Mouse (Mus musculus) skeletal muscle tissue, adult 2 months (tissue): Measurements from ENCODE around the gene Ephb1.

ENCODE experiments used
- DNase-seq: peaks from one replicate; pipeline ENCODE4 v3.0.0-alpha.2; 2012; ENCODE audit warnings: low read depth, low spot score

The Ephb1 gene

DNA sequence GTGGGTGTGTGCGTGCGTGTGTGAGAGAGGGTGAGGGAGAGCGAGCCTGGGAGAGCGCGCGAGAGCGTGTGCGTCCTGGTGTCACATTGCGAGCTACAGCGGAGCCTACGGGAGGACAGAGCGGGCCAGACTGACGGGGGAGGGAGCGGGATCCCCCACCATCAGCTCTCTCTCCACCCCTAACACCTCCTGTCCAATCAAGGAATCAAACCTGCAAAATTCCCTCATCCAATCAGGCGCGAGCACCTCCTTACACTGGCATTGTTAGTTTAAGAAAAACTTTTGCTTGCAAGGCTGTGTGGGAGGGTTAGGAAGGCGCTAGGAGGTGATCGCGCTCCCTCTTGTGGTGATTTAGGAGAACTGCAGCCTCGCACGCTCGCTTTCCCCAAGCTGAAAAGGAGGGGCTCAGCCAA is at the start of gene Ephb1:
Gene Ephb1 (minus strand): TSS at position 133 of the 413 bp plus-strand sequence.
- peak; percentile 77 for DNase-seq

DNA sequence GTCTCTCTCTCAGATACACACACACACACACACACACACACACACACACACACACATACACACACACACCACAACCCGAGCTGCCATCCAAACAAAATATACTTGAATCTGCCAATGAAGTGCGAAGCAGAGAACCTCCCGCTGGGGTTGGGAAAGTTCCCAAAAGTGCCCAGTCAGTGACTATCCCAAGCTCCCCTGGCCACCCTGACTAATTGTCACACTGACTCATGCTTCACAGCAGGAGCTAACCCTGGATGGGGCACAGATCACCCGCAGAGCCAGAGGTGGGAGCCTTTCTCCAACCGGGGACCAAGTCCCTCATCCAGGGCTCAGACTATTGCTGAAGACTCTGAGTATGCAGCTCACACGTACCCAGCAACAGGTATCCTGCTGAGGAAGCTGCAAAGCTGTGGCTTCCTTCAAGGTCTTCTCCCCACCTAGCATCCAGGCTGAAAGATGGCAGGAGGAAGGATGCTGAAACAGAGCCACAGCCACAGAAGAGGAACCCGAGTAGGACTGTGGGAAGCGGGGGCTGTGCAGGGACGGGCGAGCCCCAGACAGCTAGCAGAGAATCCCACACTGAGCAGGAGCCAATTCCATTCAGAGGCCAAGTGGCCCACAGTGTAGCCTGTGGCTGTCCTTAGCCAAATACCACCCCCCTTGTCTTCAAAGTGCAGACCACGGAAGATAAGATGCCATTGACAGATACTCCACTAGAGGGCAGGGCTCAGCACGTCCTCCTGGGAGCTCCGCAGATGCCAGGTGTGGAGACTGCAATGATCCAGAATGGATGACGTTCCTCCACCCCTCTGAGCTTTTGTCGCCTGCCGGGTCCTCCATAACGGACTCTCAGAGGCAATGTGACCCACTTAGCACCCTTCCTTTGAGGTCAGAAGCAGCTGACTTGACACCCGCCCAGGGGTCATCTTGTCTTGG is 48.9 kb upstream of the Ephb1 start:
- DNase-seq: peak; percentile 84

DNA sequence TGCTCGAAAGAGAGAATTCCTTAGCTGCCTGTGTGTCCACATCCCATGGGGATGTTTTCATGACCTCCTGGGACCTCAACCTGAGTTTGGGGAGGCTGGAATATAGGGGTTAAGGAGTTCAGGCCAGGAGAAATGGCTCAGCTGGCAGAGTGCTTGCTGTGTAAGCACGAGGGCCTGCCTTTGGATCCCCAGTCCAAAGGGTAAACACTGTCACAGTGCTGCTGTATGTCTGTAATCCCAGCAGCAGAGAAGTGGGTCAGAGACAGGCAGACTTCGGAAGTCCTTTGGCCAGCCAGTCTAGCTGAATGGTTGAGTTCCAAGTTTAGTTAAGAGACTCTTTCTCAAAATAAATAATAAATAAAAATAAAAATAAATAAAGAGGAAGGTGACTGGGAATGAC is 48.2 kb upstream of the Ephb1 start:
- DNase-seq: peak; percentile 60

DNA sequence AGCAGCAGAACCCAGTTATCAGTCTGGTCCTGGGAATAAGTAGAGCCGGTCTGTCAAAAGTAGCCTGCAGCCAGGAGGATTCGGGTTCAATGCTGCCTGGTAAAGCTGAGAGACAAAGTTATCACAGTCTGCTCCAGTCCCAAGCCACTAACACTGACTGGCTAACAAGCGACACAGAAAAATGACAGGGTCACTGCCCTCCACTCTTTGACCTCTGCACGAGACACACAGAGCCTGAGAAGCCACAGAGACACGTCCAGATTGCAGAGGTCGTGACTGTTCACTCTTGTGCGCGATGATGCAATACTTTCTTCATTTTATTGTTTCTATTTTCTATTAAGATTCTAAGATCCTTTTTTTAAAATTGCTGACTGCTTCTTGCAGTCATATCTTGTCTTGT is 33.8 kb upstream of the Ephb1 start:
- no peak for DNase-seq

DNA sequence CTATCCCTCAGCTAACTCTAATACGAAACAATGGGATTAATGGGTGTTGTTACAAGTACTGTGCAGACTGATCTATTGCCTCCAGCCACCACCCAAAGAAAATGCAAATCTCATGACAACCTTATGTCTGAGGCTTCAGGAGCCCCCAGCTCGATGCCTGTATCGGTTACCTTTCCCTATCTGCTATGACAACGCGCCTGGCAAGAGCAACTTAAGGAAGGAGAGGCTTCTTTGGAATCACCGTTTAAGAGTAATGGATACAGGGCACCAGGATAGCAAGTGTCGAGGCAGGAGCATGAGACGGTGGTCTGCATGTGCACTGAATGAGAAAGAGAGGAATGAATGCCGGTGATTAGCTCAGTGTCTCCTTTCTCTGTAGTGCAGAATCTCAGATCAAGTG is 32.3 kb upstream of the Ephb1 start:
- no peak for DNase-seq

DNA sequence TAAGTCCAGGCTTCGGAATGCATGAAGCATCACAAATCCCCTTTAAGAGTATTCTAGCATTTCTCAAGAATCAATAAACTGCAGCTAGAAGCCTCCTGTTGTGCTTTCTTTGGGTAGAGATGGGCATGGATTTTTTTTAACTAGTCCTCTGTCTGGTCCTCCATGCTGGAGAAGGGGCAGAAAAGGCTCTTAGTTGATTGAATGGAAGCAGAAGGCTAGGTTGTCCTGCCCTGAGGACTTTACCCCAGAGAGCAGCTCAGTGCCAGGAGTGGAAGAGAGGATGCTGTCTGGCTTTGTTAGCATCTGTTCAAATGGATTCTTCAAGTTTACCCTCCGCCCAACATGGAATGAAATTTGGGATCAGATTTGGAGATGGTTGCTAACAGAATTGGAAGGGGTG is 25.7 kb upstream of the Ephb1 start:
- DNase-seq: no peak

DNA sequence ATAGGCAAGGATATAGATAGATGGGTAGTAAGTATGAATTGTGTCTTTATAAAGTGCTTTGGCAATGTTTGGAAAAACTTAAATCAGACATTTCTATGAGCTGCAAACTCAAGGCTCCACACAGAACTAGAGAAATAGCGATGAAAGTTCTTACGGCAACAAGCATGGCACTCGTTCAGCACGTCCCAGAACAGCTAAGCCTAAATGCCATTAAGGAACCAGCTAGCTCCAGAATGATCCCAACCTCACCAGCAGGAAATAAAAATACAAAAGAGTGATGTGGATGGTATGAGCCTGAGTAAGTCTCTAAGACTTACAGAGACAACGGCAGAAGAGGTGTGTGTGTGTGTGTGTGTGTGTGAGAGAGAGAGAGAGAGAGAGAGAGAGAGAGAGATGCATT is 20.2 kb upstream of the Ephb1 start:
- DNase-seq: no peak

DNA sequence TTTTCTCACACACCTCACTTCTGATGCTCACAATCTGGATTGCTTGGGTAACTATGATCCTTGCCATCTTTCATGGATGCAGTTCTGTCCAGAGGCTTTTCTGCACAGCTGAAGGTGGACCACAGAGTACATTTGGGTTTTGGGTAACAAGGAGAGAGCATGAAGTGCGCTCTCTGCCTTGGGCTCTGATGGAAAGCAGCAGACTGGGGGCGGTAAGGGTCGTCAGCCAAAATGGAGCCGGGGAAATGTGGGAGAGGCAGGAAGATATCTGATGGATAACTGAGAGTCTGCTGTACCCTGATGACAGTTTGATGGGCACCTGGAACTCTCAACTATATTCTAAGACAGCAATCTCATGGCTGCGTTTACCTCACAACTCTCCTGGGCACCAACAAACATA is 19.4 kb upstream of the Ephb1 start:
- no peak for DNase-seq

DNA sequence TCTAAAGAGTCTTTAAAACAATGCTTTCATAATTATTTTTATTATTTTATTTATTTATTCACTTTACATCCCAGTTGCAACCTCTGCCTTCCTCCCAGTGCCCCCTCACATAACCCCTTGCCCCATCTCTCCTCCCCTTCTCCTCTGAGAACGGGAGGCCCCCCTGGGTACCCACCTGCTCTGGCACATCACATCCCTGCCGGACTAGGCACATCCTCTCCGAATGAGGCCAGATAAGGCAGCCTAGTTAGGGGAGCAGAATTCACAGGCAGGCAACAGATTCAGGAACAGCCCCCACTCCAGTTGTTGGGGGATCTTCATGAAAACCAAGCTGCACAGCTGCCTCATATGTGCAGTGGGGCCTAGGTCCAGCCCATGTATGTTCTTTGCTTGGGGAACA is 17.4 kb upstream of the Ephb1 start:
- no peak for DNase-seq

DNA sequence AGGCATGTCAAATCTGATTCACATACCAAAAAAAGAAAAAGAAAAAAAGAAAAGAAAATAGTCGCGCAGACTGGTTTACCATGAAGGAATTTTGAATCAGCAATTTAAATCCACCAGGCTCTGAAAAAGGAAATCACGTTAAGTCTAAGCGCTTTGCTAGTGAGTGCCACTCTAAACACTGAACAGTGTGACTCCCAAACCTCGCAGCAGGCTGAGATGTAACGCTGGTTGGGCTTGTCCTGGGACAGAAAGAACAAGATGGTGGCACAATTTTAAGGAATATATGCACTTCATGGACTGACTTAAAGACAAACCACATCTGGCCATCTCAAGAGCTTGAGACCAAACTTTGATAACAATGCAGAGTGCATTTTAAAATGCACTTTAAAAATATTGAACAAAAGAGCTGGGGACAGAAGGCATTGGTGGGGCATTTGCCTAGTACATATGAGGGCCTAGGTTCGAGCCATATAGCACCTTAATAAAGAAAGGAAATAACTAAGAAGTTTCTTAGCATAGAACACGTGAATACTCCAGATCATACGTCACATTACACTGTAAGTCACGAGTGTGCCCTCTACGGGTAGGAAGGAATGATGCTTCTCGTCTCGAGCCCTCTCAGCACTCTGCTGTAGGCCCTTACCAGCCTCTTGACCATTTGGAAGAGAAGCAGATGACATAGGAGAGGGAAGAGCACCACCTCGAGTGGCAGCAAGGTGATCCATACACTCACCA is 16.7 kb upstream of the Ephb1 start:
- no peak for DNase-seq

DNA sequence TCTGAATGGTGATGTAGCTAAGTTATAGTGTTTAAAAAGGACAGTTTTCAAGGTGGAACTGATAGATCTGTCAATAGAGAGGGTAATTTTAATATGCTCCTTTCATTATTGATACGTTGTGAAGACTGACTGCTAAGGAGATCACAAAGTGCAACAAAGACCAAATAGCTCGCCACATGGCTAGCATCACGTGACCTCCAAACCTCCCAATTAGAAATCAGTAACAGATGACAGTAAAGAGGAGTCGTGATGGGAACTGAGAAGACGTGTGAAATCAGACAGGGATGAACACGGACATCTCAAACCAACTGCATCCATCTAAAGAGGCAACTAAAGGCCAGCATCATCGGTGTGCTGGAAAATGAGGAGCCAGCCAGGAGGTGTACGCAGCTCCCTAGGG is 15.6 kb upstream of the Ephb1 start:
- no peak for DNase-seq

DNA sequence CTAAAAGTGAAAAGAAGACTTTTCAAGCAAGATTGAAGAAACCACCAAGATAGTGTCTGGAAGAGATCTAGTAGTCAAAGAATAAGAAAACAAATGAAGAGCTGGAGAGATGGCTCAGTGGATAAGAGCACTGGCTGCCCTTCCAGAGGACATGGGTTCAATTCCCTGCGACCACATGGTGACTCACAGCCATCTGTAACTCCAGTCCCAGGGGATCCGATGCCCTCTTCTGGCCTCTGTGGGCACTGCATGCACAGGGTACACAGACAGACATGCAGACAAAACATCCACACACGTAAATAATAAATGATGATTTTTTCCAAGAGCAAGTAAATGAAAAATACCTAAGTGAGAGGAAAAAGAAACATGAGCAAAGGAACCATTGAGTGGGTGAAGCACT is 14.6 kb upstream of the Ephb1 start:
- no peak for DNase-seq

DNA sequence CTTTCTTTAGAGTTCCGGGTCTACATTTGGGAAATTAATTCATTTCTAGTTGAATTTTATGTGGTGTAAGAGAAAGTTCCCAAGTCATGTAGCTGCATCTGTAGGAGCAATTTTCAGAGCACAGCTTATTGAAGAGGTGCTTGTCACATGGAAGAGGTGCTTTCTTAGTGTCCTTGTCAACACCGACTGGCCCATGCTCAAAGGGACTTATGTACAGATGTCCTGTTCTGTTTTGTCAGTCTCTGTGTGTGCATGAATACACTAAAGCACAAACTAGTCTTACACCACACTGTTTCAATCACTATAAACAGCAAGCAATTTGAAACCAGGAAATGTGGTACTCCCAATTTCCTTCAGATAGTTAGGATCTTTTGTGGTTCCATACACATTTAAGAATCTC is 13.3 kb upstream of the Ephb1 start:
- DNase-seq: no peak

DNA sequence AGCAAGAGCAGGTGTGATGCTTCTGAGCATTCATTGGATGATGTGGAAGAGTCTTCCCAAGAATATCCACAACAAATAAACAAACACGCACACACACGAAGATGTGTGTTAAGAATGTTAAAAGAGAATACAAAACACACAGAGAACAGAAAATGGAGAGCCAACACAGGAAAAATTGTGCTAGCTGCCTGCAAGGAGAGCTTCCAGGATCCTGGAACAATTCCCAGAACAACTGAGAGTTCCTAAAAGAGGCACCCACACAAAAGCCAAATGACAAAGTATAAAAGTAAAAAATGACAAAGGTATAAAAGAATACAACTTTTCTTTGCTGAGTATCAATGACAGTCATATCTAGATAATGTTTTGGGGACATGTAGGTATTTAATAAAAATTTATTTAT is 11.0 kb upstream of the Ephb1 start:
- no peak for DNase-seq

DNA sequence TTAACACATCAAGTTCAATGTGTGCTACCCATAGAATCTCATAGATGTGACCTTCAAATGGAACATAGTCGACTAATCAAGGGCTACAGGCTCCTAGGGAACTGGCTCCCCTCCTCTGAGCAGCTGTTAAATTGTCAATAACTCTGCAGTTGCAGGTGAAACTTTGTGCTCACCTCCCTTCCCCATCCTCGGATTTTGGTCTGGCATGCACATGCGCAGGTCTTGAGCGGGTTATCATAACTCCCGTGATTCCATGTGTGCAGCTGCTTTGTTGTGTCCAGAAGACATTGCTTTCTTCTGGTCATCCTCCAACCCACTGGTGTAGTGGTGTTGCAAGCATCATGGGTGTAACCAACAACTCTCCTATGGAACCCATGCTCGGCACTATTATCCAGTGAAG is 4.8 kb upstream of the Ephb1 start:
- no peak for DNase-seq

DNA sequence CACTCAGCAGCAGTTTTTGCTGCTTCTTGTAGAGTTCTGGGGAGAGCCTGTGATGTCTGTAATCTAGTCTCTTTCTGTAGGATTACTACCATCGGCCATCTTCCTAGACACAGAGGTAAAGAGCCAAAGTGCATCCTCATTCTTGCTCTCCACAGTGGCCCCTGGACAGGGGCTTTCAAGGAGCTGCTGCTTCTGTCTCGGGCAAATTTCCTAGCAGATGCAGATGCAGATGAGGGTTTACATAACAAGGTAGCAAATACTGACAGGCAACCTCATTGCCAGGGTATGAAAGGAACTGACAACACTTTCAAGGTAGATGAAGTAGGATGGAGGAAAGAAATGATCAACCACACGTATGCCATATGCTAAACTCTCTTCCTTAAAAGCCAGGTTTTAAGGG is 4.2 kb upstream of the Ephb1 start:
- DNase-seq: no peak

DNA sequence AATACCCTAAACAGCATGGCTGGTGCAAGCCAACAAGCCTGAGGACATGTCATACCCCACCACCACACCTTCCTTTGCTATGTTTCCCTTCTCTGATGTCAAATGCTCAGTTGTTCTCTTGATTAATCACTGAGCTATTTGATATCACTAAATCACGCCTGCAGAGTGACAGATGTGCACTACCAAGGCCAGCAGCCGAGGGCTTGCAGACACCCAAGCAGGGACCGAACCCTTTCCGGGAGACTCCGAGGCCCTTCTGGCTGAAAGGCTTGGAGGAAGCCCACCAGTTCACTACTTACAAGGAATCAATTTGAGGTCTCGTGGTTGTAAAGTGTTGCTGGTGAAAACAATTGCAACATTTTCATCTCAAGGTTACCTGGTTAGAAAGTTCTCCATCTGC is 3.5 kb upstream of the Ephb1 start:
- no peak for DNase-seq

DNA sequence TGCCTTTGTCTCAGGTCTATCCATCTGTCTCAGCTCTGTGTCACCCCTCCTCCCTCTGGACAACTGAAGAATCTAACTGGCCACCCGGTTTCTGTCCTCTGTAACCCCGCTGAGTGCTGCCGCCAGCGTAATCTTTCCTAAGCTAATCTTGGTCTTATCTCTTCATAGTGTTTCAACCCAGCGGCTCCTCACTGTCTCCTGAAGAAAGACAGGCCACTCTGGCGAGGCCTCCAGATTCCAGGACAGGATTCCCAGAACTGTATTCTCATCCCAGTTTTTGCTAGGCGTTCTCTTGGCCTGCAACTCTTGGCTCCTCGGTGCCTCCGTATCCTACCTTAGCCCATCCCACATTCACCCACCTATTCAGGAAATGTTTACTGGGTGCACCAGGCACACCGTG is 2.0 kb upstream of the Ephb1 start:
- no peak for DNase-seq

DNA sequence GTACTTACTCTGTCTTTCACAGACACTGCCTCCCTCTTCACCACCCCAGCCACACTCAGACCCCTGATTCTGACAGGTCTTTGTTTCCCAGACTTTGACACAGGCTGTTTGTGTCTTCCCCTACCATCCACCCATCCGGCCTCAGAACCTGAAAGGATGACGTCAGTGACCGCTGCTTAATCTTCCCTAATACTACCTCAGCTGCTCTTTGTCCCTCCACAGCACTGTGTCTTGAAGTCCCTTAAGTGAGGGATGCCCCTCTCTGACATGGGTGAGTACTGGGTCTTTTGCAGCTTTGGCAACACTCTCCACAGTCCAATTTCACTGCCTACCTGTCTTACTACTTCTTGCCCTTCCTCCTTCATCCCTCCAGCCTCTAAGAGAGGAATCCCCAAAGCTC is 1.2 kb upstream of the Ephb1 start:
- no peak for DNase-seq

DNA sequence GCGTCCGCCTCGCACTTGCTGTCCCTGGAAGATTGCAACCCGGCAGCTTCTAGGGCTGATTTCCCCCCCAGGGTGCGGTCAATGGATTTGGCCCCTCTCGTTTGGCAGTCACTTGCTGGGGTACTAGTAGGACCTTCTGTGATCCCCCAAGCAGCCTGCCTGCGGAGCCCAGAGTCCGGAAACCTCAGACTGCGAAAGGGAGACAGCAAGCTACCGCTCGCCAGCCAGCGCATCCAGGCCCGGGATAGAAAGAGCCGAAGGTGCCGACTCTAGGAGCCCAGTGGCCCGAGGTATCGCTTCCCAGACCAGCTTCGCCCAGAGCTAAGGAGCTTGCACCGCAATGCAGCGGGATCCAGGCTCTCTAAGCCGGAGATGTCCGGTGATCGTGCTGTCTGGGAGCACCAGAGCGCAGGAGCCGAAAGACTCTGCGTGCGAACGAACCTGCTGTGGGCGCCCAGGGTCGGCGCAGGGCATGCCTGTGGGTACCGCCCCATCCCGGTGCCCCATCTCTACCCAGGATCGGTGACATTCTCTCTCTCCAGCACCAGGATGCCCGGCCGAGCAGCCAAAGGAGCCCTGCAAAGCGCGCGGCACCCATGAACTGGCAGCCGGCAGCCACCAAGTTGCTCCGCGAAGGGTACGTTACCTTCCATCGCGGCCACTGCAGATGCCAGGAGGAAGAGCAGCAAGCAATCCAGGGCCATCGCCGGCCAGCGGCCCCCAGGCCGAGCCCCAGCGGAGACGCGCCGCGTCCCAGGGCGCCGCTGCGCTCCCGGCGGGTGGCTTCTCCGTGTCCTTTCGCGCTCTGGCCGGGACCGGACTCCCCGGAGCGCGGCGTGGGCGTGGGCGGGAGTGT is 629 bp downstream of the Ephb1 start:
- DNase-seq: no peak

DNA sequence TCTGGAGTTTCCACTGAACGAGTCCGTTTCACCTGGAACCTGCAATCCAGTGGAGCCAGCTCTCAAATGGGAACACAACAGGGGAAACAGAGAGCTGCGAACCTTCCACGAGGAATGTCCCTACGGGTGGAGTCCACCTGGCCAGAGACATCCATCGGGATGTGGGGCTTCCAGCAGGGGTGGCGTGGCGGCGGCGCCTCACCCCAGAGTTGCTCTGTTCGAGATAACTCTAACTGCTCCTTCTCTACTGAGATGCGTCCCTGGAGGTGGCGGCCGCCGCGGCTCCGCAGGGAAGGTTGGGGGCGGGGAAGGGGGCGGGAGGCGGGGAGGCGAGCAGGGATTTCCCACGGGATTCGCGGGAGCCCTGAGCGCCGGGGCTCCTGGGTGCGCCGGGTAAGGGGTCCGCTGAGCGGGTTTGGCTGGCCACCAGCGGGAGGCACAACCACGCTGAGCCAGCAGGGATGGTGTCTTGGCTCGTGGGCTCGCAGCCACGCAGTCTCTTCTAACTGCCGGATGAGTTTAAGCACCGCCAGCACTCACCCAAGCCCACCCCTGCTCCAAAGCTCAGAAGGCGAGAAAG is 1.3 kb downstream of the Ephb1 start:
- DNase-seq: no peak
